ENCODE assay signal across 8 mouse cellular contexts in genomic region chr1:183297886-183298489, GRCm38 (mm10). TPM values are rescaled to one million over a fixed set of nuclear protein-coding genes. Genes with fewer than 3 reads are reported as not detected.
DNase-seq lines count a peak whose midpoint lies in the region; ATAC-seq lines count a peak whose summit lies in the region.

No protein-coding gene starts in this region.

- H3K4me1 ChIP-seq in forebrain, embryonic 14.5 days (ENCODE audit: control insufficient read depth, insufficient read depth, low read length): no peaks in the 10 kb centered on the region
- H3K4me1 ChIP-seq in lung, embryonic 15.5 days: no peaks in the 10 kb centered on the region

- H3K9me3 ChIP-seq in forebrain, embryonic 14.5 days (replicated peaks; ENCODE audit: control insufficient read depth, low read length): no peaks in the 10 kb centered on the region
- H3K9me3 ChIP-seq in lung, embryonic 15.5 days: no peaks in the 10 kb centered on the region

- H3K27ac ChIP-seq in forebrain, embryonic 14.5 days (ENCODE audit: low read depth, low read length): no peak overlapping the region
- H3K27ac ChIP-seq in lung, embryonic 15.5 days: peak overlapping the region; percentile 51

- WGBS in forebrain, embryonic 14.5 days: under 1% methylated on average over 20 of the region's 20 CpGs
- under 1% methylated on average over 20 of the region's 20 CpGs for WGBS in lung, embryonic 15.5 days

- DNase-seq in CD4-positive helper T cell, adult 2 months (ENCODE audit: low read depth, low spot score): peak; percentile 74
- DNase-seq in adrenal gland, postnatal 14 days: peak; percentile 54
- peak; percentile 46 for DNase-seq in forebrain, embryonic 14.5 days (ENCODE audit: low spot score)
- DNase-seq in heart, postnatal 14 days: peak; percentile 31 to 40
- peak; percentile 13 to 26 for DNase-seq in layer of hippocampus, adult 18-20 months (ENCODE audit: low spot score in 2 of 2)
- peak; percentile 4 for DNase-seq in ovary, adult 18-20 months (ENCODE audit: low spot score)
- peak; percentile 30 for DNase-seq in thymus, postnatal 0 days (ENCODE audit: low spot score)

- H3K27me3 ChIP-seq in forebrain, embryonic 14.5 days (replicated peaks; ENCODE audit: control insufficient read depth, insufficient read depth, low read length): no peaks in the 10 kb centered on the region
- no peaks in the 10 kb centered on the region for H3K27me3 ChIP-seq in lung, embryonic 15.5 days

- peak overlapping the region; percentile 52 for H3K9ac ChIP-seq in forebrain, embryonic 14.5 days (ENCODE audit: low read length)
- peak overlapping the region; percentile 44 for H3K9ac ChIP-seq in lung, embryonic 15.5 days

- H3K36me3 ChIP-seq in forebrain, embryonic 14.5 days (ENCODE audit: control insufficient read depth, insufficient read depth, low read length): peaks cover 10% of the 10 kb centered on the region
- peaks cover 9% of the 10 kb centered on the region for H3K36me3 ChIP-seq in lung, embryonic 15.5 days

- peak overlapping the region; percentile 45 for H3K4me3 ChIP-seq in forebrain, embryonic 14.5 days (ENCODE audit: low read depth, low read length)
- H3K4me3 ChIP-seq in lung, embryonic 15.5 days: peak overlapping the region; percentile 51

- H3K4me2 ChIP-seq in forebrain, embryonic 14.5 days (ENCODE audit: low read length): peak overlapping the region; percentile 55
- H3K4me2 ChIP-seq in lung, embryonic 15.5 days: peak overlapping the region; percentile 57

- intact Hi-C loops in heart, postnatal 14 days (cut with DNase I): no loop called here

- no peak for ATAC-seq in forebrain, embryonic 14.5 days
- peak; percentile 24; the same call in 1 of the 2 replicates for ATAC-seq in lung, embryonic 15.5 days (ENCODE audit: borderline replicate concordance, extremely low read depth, low FRiP score, low TSS enrichment)

RNA-seq across cellular contexts. Expression of gene Brox, which starts 0.9 kb away (rescaled TPM):
- 48.2 and 51.8 TPM in 2 replicates for total RNA-seq in adrenal gland, postnatal 14 days (2021)
- polyA plus RNA-seq in forebrain, embryonic 14.5 days (2014; fragmentation: Nextera tagmentation; extraction: Ambion mirVana): 109 and 126 TPM in 2 replicates
- total RNA-seq in heart, postnatal 14 days (2021): 10 to 100 TPM; 36.1 to 40.1 TPM
- 10 to 100 TPM; 49.2 to 50.1 TPM for total RNA-seq in layer of hippocampus, adult 18-20 months (2021)
- polyA plus RNA-seq in lung, embryonic 15.5 days (2015; fragmentation: Nextera tagmentation; extraction: Ambion mirVana): 40.5 and 44.5 TPM in 2 replicates
- polyA plus RNA-seq in thymus, postnatal 0 days (2015; fragmentation: Nextera tagmentation; extraction: Ambion mirVana): 55.3 and 63.5 TPM in 2 replicates

RNA-seq across cellular contexts. Expression of gene Aida, which starts 1.6 kb away (rescaled TPM):
- total RNA-seq in adrenal gland, postnatal 14 days (2021): 51.3 and 53.4 TPM in 2 replicates
- 37.0 and 40.0 TPM in 2 replicates for polyA plus RNA-seq in forebrain, embryonic 14.5 days (2014; fragmentation: Nextera tagmentation; extraction: Ambion mirVana)
- total RNA-seq in heart, postnatal 14 days (2021): 10 to 100 TPM; 22.4 to 28.4 TPM
- total RNA-seq in layer of hippocampus, adult 18-20 months (2021): 10 to 100 TPM; 49.8 to 53.9 TPM
- polyA plus RNA-seq in lung, embryonic 15.5 days (2015; fragmentation: Nextera tagmentation; extraction: Ambion mirVana): 43.9 and 46.4 TPM in 2 replicates
- polyA plus RNA-seq in thymus, postnatal 0 days (2015; fragmentation: Nextera tagmentation; extraction: Ambion mirVana): 28.2 and 29.7 TPM in 2 replicates

Comparison
In these comparisons a context has a peak if more than half of its experiments do, and no peak if none do; other contexts are left out.
1. DNase-seq: peak in every context shown above with its lines; median percentile 74 in CD4-positive helper T cell, adult 2 months; 54 in adrenal gland, postnatal 14 days; 46 in forebrain, embryonic 14.5 days; 36 in heart, postnatal 14 days; 30 in thymus, postnatal 0 days; 20 in layer of hippocampus, adult 18-20 months; 4 in ovary, adult 18-20 months.